Mouse (Mus musculus) neural tube, embryonic 13.5 days (tissue): ENCODE measurements around the gene Mief2. TPM values are rescaled to one million over a fixed set of nuclear protein-coding genes. Genes with fewer than 3 reads are reported as not detected.

Experiments
- ATAC-seq: fragments of 200-750 bp; cut with Nextera tagmentation; 2 replicates; pipeline ENCODE4 v1.8.0; 2017; ENCODE audit warnings: low read depth, mild to moderate bottlenecking, moderate TSS enrichment, moderate library complexity
- H3K27ac ChIP-seq: fragments of 300-500 bp; sonication (generic); replicated peaks from 2 replicates; pipeline ENCODE4 v1.5.1; 2015; ENCODE audit warnings: moderate library complexity, mild to moderate bottlenecking, inconsistent platforms
- H3K27me3 ChIP-seq: fragments of 300-500 bp; sonication (generic); 2 replicates; pipeline ENCODE4 v1.6.1; 2015; ENCODE audit warnings: mild to moderate bottlenecking, inconsistent platforms
- H3K36me3 ChIP-seq: fragments of 300-500 bp; sonication (generic); 2 replicates; pipeline ENCODE4 v1.6.1; 2015; ENCODE audit warnings: mild to moderate bottlenecking, inconsistent platforms
- H3K4me1 ChIP-seq: fragments of 300-500 bp; sonication (generic); replicated peaks from 2 replicates; pipeline ENCODE4 v1.6.1; 2015; ENCODE audit warnings: inconsistent platforms
- H3K4me2 ChIP-seq: fragments of 300-500 bp; sonication (generic); 2 replicates; pipeline ENCODE4 v1.6.1; 2015; ENCODE audit warnings: inconsistent platforms, mild to moderate bottlenecking, moderate library complexity
- H3K4me3 ChIP-seq: fragments of 300-500 bp; sonication (generic); 2 replicates; pipeline ENCODE4 v1.5.1; 2015; ENCODE audit warnings: mild to moderate bottlenecking, inconsistent platforms
- H3K9ac ChIP-seq: fragments of 300-500 bp; sonication (generic); 2 replicates; pipeline ENCODE4 v1.6.1; 2015; ENCODE audit warnings: moderate library complexity, mild to moderate bottlenecking, inconsistent platforms
- H3K9me3 ChIP-seq: fragments of 300-500 bp; sonication (generic); 2 replicates; pipeline ENCODE4 v1.6.1; 2016; ENCODE audit warnings: inconsistent platforms
- WGBS: fragments of 180-500 bp; shearing (Covaris S2); methylation state at CpG from one replicate; pipeline ENCODE4 v1.1.7; 2015; 5-methylcytosine and 5-hydroxymethylcytosine counted together
- polyA plus RNA-seq: library from polyadenylated mRNA; unstranded; fragments of >200 nt; fragmentation: Nextera tagmentation; extraction: Ambion mirVana; gene quantifications from 2 replicates; pipeline ENCODE4 v1.2.1, GENCODE M21; 2015

The Mief2 gene
- polyA plus RNA-seq, 1 experiment from 2014 or later: 22.0 TPM

- H3K9ac ChIP-seq: no peak overlapping the region
- WGBS: 77% methylated on average over 3 of the region's 3 CpGs
- no peak overlapping the region for H3K4me3 ChIP-seq
- no peak overlapping the region for H3K4me2 ChIP-seq
- no peaks in the 10 kb centered on the region for H3K27me3 ChIP-seq
- peaks cover 21% of the 10 kb centered on the region for H3K4me1 ChIP-seq
- H3K36me3 ChIP-seq: no peaks in the 10 kb centered on the region
- no peak for ATAC-seq
- no peak overlapping the region for H3K27ac ChIP-seq
- H3K9me3 ChIP-seq: no peaks in the 10 kb centered on the region
Observed at GRCm38 (mm10) chr11:60770776-60771175, 42.6 kb downstream of the Mief2 start.

- 77% methylated on average over 4 of the region's 4 CpGs for WGBS
- H3K27ac ChIP-seq: no peak overlapping the region
- no peak overlapping the region for H3K4me3 ChIP-seq
- H3K27me3 ChIP-seq: no peaks in the 10 kb centered on the region
- ATAC-seq: no peak
- no peaks in the 10 kb centered on the region for H3K9me3 ChIP-seq
- peaks cover 30% of the 10 kb centered on the region for H3K4me1 ChIP-seq
- H3K4me2 ChIP-seq: no peak overlapping the region
- H3K9ac ChIP-seq: no peak overlapping the region
- no peaks in the 10 kb centered on the region for H3K36me3 ChIP-seq
Observed at GRCm38 (mm10) chr11:60772161-60772560, 44.0 kb downstream of the Mief2 start.

GRCm38 (mm10) chr11:60774158-60774689 lies 46.0 kb downstream of the Mief2 start:
- Histone ChIP-seq H3K4me3 (no peak overlapping the region), H3K36me3 (peaks cover 4% of the 10 kb centered on the region), H3K9me3 (no peaks in the 10 kb centered on the region), H3K27me3 (no peaks in the 10 kb centered on the region), H3K4me2 (no peak overlapping the region), H3K9ac (no peak overlapping the region), H3K4me1 (peaks cover 45% of the 10 kb centered on the region), H3K27ac (no peak overlapping the region)
- 82% methylated on average over 3 of the region's 3 CpGs for WGBS
- no peak for ATAC-seq

DNA sequence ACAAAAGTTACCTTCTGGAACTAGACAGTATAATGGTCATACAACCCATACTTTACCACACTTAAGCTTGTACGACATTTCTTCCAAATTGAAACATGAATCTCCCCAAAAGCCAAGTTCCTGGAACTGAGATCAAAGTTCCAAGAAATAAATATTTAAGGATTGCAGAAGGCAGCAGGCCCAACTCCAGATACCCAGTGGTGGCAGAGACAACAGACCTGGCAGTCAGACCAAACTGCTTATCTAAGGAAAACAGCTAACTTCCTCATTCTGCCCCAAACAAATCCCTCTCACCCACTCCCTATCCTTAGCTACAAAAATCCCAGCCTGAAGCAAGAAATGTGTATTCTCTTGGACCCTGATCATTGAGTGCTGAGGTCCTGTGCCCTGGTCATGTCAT lies 46.6 kb downstream of the Mief2 start:
- ATAC-seq: no peak
- 90% methylated on average over 1 of the region's 1 CpGs for WGBS
- peak overlapping the region; percentile 92; the same call in 1 of the 2 replicates for H3K4me2 ChIP-seq
- H3K36me3 ChIP-seq: peaks cover 10% of the 10 kb centered on the region
- no peak overlapping the region for H3K4me3 ChIP-seq
- peaks cover 52% of the 10 kb centered on the region for H3K4me1 ChIP-seq
- H3K9ac ChIP-seq: no peak overlapping the region
- H3K27ac ChIP-seq: no peak overlapping the region
- no peaks in the 10 kb centered on the region for H3K27me3 ChIP-seq
- no peaks in the 10 kb centered on the region for H3K9me3 ChIP-seq

DNA sequence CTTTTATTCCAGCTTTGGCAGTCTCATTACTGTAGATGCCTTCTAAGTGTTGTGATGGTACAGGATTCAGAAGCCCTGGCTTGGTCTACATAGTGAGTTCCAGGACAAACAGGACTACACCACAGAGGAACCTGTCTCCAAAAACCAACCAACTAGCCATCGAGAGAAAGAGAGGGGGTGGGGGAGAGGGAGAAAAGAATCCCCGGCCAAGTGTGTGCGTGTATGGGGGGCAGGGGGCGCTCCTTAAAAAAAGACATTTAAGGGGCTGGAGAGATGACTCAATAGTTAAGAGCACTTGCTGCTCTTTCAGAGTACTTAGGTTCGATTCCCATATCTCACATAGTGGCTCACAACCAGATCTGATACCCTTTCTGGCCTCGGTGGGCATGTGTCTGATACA lies 47.4 kb downstream of the Mief2 start:
- 57% methylated on average over 6 of the region's 6 CpGs for WGBS
- no peak for ATAC-seq
- peaks cover 59% of the 10 kb centered on the region for H3K4me1 ChIP-seq

GRCm38 (mm10) chr11:60776107-60776828 lies 48.1 kb downstream of the Mief2 start:
- 7% methylated on average over 17 of the region's 17 CpGs for whole genome bisulfite sequencing
- ATAC-seq: 0 out of 2 replicates have a peak, but pooled peaks have one; percentile 1
- Histone ChIP-seq H3K27ac (peak overlapping the region; percentile 75), H3K27me3 (no peaks in the 10 kb centered on the region), H3K9ac (peak overlapping the region; percentile 82), H3K9me3 (no peaks in the 10 kb centered on the region), H3K4me1 (peaks cover 66% of the 10 kb centered on the region), H3K4me3 (peak overlapping the region; percentile 87), H3K36me3 (peaks cover 22% of the 10 kb centered on the region), H3K4me2 (peak overlapping the region; percentile 92)

More for the DNA sequence above, 47.4 kb downstream of the Mief2 start:
- peak overlapping the region; percentile 82 for H3K9ac ChIP-seq
- H3K27ac ChIP-seq: no peak overlapping the region
- no peaks in the 10 kb centered on the region for H3K27me3 ChIP-seq
- no peaks in the 10 kb centered on the region for H3K9me3 ChIP-seq
- H3K4me2 ChIP-seq: peak overlapping the region; percentile 92
- peak overlapping the region; percentile 87 for H3K4me3 ChIP-seq
- H3K36me3 ChIP-seq: peaks cover 18% of the 10 kb centered on the region

DNA sequence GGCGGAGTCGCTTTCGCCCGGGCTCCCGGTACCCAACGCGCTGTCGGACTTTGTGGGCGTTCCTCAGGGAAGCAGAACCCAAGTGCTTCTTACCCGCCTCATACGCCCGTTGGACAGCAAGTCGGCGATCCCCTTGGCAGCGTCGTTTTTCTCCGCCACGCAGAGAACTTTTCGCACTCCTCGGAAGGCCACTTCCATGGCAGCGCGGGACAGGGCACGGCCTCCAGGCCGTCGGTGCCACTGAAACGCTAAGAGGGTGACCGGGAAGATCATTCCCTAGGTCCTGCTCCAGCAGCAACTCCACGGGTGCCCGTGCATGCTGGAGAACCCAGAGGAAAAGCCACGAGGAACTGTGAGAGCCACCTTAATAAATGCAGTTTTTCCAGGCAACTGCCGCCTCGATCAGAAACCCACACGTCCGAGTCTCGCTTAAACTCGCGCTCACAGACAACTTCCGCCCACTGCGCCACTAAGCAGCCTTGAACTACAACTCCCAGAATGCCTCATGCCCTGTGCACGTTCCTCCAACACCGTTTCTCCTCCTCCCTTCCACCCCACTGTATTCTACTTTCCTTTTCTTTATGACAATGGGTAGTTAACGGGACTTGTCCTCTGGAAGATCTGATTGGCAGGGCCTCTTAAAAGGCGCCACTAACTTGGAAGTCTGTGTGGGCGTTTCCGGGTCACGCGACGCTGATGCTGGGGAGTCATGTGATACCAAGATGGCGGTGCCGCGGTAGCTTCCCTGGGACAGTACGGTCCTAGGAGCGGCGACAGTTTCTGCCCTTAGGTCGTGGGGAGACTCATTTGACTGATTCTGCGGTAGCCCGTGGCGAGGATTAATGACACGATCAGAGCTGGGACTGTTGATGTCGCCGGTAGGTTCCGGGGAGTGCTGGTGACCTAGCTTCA lies 48.9 kb downstream of the Mief2 start, which contains the start of the genes Top3a and Smcr8:
Gene Top3a, minus strand, starts transcription at position 537 of the 912 bp plus-strand sequence.
Gene Smcr8, plus strand, starts transcription at position 696 of the 912 bp plus-strand sequence.
- H3K9me3 ChIP-seq: no peaks in the 10 kb centered on the region
- peak within 1 kb of the TSS; percentile 82 for H3K9ac ChIP-seq
- peak within 1 kb of the TSS; percentile 75 for H3K27ac ChIP-seq
- no peaks in the 10 kb centered on the region for H3K27me3 ChIP-seq
- peak; percentile 99 for ATAC-seq
- H3K4me1 ChIP-seq: peaks cover 74% of the 10 kb centered on the region
- H3K36me3 ChIP-seq: peaks cover 30% of the 10 kb centered on the region
- peak within 1 kb of the TSS; percentile 92 for H3K4me2 ChIP-seq
- H3K4me3 ChIP-seq: peak within 1 kb of the TSS; percentile 87
- WGBS: under 1% methylated on average over 62 of the region's 62 CpGs

DNA sequence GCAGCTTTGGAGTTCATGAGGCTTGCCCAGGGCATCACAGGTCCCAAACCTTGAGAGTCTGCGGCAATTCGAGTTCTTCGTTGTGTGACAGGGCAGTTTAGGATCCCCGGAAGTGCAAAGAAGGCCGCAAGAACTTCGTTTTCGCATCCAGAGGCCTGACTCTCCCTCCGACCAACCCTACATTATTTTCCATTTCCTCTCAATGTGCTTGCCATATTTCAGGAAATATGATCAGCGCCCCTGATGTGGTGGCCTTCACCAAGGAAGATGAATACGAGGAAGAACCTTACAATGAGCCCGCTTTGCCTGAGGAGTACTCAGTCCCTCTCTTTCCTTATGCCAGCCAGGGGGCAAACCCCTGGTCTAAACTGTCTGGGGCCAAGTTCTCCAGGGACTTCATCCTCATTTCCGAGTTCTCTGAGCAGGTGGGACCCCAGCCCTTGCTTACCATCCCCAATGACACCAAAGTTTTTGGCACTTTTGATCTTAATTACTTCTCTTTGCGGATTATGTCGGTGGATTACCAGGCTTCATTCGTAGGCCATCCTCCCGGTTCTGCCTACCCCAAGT lies 49.7 kb downstream of the Mief2 start:
- peak overlapping the region; percentile 82 for H3K4me2 ChIP-seq
- H3K4me1 ChIP-seq: peaks cover 82% of the 10 kb centered on the region
- no peak for ATAC-seq
- no peaks in the 10 kb centered on the region for H3K27me3 ChIP-seq
- H3K9ac ChIP-seq: peak overlapping the region; percentile 82
- peaks cover 31% of the 10 kb centered on the region for H3K36me3 ChIP-seq
- peak overlapping the region; percentile 87 for H3K4me3 ChIP-seq
- 27% methylated on average over 16 of the region's 16 CpGs for WGBS
- peak overlapping the region; percentile 75 for H3K27ac ChIP-seq
- no peaks in the 10 kb centered on the region for H3K9me3 ChIP-seq

DNA sequence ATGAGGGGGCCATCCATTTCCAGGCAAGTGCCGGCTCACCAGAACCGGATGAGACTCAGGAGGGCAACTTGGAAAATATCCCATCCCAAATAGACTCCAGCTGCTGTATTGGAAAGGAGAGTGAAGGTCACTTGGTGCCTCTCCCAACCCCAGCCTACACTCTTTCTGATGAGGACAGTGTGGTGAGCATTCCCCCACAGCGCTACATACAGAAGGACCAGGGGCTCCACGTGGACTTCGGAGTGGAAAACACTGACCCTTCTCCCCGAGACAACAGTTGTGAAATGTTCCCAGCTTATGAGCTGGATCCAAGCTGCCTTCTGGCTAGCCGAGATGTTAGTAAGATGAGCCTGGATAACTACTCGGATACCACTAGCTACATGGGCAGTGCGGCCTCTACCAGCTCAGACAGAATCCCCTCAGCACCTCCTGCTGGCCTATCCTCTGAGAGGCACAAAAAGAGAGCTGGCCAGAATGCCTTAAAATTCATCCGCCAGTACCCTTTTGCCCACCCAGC lies 51.5 kb downstream of the Mief2 start:
- Histone ChIP-seq H3K9ac (peak overlapping the region; percentile 61), H3K4me3 (peak overlapping the region; percentile 26), H3K36me3 (peaks cover 46% of the 10 kb centered on the region), H3K9me3 (no peaks in the 10 kb centered on the region), H3K27ac (no peak overlapping the region), H3K4me1 (peaks cover 77% of the 10 kb centered on the region), H3K27me3 (no peaks in the 10 kb centered on the region), H3K4me2 (peak overlapping the region; percentile 82)
- 87% methylated on average over 10 of the region's 10 CpGs for WGBS
- no peak for ATAC-seq
